Mouse (Mus musculus): ENCODE results near the gene Foxn3. TPM values are rescaled to one million over a fixed set of nuclear protein-coding genes. Genes with fewer than 3 reads are reported as not detected.
A peak's percentile ranks its signal among the peaks of the same experiment; 100 is the strongest.

Gene Foxn3
- total RNA-seq, 2 experiments from 2014 or later: 26.7 to 164 TPM

- ATAC-seq (replicated peaks; ENCODE audit: poor library complexity, severe bottlenecking): no peak
These were observed 33.5 kb downstream of the Foxn3 start for GRCm38 (mm10) chr12:99529687-99530411.

DNA sequence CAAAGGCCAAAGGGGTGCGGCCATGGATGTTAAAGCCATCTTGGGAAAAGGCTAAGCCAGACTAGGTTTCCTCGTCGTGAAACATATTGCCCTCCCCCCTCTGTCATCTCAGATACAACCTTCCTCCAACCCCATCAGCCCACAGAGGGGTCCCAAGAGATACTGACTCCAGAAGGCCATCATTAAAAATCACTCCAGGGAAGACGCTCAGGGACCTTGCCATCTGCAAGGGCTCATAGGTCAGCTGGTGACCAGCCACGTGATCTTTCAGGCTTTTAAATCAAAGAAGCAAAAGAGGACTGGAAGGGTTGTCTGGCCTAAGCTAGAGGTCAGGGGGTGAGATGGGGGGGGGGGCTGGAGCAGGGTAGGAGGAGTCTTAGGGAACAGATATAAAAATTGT is 34.4 kb downstream of the Foxn3 start:
- no peak for ATAC-seq (replicated peaks; ENCODE audit: poor library complexity, severe bottlenecking)

DNA sequence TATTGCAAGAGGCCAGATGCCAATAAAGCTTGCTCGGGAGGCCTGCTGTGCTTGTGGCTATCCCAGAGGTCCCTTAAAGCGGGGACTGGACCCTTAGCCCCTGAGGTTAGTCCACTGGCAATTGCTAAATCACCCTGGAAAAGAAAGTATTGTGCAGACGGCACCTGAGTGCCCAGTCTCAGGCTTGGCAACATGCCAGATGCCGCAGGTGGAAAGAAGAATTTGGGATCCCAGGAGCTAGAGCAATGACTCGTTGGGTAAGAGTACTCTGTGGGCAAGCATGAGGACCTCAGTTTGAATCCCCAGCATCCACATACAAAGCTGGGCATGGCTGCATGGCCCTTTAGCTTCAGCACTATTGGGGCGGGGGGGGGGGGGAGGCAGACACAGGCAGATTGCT is 35.9 kb downstream of the Foxn3 start:
- no peak for ATAC-seq (replicated peaks; ENCODE audit: poor library complexity, severe bottlenecking)

DNA sequence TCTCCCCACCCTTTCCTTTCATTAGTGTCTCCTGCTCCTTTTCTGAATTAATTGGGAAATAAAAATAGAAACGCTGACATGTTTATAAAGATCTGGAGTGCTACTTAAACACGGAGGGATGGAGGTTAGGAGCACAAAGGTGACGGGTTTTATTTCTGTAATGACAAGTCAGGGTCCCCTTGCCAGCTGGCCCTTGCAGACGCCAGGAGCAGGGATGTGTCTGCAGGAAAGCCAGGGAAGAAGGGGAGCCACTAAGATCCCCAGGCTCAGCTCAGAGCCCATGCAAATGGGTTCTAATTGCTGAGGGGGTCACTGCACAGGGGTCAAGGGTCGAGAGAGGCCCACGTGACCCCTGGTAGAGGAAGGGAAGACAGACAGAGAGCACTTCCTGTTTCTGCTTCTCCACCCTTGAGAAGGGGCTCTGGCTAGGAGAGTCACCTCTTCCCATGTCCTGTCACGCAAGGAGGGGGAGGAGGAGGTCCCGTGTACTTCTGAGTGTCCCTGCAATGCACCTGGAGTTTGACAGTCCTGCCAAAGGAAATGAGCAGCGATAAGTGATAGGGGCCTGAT is 36.7 kb downstream of the Foxn3 start:
- ATAC-seq (replicated peaks; ENCODE audit: poor library complexity, severe bottlenecking): peak; percentile 71

- ATAC-seq (replicated peaks; ENCODE audit: poor library complexity, severe bottlenecking): peak; percentile 79
These were observed 40.5 kb downstream of the Foxn3 start for GRCm38 (mm10) chr12:99522882-99523281.

DNA sequence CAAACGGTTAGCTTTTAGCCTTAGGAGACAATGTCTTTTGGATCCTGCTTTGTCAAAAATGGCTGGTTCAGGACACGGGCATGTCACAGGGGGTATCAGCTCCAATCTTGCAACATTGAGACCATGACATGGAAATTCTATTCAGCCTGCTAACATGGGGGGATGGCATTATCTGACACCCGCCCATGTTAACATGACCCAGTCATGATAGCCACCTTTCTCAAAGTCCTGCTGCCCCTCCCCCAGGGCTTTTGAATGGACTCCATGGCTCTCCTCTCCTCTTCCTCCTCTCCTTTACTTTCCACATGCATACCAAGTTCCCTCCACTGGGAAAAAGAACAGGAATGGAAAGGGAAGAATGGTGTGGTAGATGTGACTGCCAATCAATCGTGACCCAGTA is 43.5 kb downstream of the Foxn3 start:
- no peak for ATAC-seq (replicated peaks; ENCODE audit: poor library complexity, severe bottlenecking)

DNA sequence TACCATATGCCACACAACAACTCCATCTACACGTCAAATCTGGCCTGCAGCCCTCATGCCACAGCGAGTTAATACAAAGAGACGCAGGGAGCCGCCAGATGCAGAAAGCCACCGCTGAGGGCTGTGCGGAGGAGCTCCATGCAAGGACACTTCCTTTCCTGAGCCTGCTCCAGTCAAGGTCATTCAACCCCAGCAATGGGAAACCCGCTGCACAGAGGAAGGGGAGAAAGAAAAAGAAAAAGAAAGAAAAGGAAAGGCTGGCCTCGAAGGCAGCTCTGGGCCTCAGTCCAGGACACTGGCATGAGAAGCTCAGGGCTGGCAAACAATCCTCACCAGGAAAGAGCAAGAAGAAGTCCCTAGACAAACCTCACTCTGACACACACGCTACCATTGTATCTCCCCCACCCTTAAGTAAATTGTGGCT is 44.2 kb downstream of the Foxn3 start:
- ATAC-seq (replicated peaks; ENCODE audit: poor library complexity, severe bottlenecking): no peak

GRCm38 (mm10) chr12:99518640-99519039 is 44.7 kb downstream of the Foxn3 start:
- ATAC-seq (replicated peaks; ENCODE audit: poor library complexity, severe bottlenecking): no peak

GRCm38 (mm10) chr12:99518126-99518525 is 45.3 kb downstream of the Foxn3 start:
- ATAC-seq (replicated peaks; ENCODE audit: poor library complexity, severe bottlenecking): no peak

- ATAC-seq (replicated peaks; ENCODE audit: poor library complexity, severe bottlenecking): no peak
These were observed 46.1 kb downstream of the Foxn3 start for GRCm38 (mm10) chr12:99517296-99517695.

GRCm38 (mm10) chr12:99515481-99515880 is 47.9 kb downstream of the Foxn3 start:
- ATAC-seq (replicated peaks; ENCODE audit: poor library complexity, severe bottlenecking): no peak

- ATAC-seq (replicated peaks; ENCODE audit: poor library complexity, severe bottlenecking): peak; percentile 68
These were observed 51.7 kb downstream of the Foxn3 start for GRCm38 (mm10) chr12:99511644-99512043.

GRCm38 (mm10) chr12:99510759-99511158 is 52.6 kb downstream of the Foxn3 start:
- no peak for ATAC-seq (replicated peaks; ENCODE audit: poor library complexity, severe bottlenecking)

GRCm38 (mm10) chr12:99502225-99502624 is 61.2 kb downstream of the Foxn3 start:
- no peak for ATAC-seq (replicated peaks; ENCODE audit: poor library complexity, severe bottlenecking)

- ATAC-seq (replicated peaks; ENCODE audit: poor library complexity, severe bottlenecking): no peak
These were observed 64.2 kb downstream of the Foxn3 start for GRCm38 (mm10) chr12:99498978-99499694.

- ATAC-seq (replicated peaks; ENCODE audit: poor library complexity, severe bottlenecking): no peak
These were observed 65.0 kb downstream of the Foxn3 start for GRCm38 (mm10) chr12:99498189-99498977.

DNA sequence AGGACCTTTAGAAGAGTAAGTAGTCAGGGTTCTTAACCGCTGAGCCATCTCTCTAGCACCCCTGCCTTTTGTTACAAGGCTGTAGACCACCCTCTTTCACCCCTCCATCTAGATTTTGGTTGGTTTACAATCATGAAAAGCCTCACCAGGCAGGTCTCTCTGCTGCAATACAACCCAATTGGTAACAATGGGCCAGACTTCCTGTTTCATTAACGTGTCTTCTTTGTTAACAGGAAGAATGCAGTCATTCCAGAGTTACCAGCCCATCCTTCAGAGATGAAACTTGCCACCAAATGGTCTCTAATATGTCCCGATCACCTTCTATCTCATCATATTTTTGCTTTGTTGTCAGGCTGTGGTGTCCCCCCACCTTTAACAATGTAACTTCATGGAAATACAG is 66.4 kb downstream of the Foxn3 start:
- ATAC-seq (replicated peaks; ENCODE audit: poor library complexity, severe bottlenecking): peak; percentile 84

DNA sequence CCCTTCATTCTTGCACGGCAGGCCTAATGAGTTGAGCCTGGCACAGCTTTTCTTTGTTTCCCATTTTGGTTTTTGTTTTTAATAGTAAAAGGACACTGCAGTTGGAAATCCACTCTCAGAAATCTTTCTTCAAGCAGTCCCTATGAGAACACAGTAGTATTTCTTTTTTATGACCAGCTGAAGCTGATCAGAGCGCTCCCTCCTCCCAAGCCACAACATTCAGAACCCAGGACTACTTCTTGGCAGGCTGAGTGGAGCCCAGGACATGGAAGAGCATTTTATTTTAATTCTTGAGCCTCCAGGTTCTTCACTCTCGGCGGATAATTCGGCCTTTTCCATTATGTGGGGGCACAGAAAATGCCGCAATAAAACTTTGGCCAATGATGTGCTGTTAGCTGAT is 73.2 kb downstream of the Foxn3 start:
- no peak for ATAC-seq (replicated peaks; ENCODE audit: poor library complexity, severe bottlenecking)

GRCm38 (mm10) chr12:99489001-99489592 is 74.3 kb downstream of the Foxn3 start:
- peak; percentile 96 for ATAC-seq (replicated peaks; ENCODE audit: poor library complexity, severe bottlenecking)

- ATAC-seq (replicated peaks; ENCODE audit: poor library complexity, severe bottlenecking): peak; percentile 83
These were observed 83.0 kb downstream of the Foxn3 start for GRCm38 (mm10) chr12:99480372-99480771.
